Mouse (Mus musculus): ENCODE measurements around the gene Cryl1.

Cryl1 gene

DNA sequence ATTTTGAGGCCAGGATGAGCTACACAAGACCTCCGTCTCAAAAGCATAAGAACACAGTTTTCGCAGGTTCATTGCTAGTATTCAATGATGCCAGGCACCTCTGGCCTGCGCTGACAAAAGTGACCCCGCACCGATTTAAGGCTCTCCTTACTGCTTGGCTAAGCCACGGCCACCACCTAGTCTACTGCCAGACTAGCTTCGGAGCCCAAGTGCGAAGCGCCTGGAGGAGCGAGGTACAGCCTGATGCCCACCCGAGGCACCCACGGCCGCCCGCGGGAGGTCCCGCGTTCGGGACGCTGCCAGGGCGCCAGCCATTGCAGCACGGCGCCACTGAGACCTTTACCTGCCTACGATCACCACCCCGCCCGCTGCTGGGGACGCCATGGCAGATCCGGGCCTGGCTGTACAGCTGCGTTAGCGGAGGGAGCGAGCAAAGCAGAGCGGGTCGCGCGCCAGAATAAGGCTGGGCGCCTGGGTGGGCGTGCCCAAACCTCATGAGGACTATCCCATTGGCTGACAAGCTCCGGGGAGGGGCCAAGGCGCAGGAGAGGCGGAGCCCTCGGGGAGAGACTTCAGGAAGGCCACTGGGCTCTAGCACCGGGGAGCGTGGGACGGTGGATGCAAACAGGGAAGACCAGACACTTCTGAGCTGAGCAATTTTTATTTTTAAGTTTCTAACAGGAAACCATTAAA lies at the start of gene Cryl1:
Gene Cryl1, minus strand, starts transcription at position 465 of the 693 bp plus-strand sequence.
- peak; percentile 96 for DNase-seq (ENCODE audit: low read depth, low spot score)

DNA sequence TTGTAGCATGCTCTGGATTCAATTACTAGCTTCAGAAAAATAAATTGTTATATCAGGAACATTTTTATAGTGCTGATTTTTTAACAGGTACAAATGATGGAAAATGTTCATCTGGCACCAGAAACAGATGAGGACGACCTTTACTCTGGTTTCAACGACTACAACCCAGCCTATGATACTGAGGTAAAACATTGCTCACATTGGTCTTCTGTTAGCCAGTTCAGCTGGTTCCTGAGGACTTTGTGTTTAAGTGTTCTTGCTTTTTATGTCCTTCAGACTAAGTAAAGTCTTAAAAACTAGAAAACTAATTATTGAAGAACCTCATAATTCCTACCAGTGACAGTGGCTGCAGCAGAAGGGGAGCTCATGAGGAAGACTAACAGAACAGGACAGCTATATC lies 32.1 kb upstream of the Cryl1 start:
- no peak for DNase-seq (ENCODE audit: low read depth, low spot score)

DNA sequence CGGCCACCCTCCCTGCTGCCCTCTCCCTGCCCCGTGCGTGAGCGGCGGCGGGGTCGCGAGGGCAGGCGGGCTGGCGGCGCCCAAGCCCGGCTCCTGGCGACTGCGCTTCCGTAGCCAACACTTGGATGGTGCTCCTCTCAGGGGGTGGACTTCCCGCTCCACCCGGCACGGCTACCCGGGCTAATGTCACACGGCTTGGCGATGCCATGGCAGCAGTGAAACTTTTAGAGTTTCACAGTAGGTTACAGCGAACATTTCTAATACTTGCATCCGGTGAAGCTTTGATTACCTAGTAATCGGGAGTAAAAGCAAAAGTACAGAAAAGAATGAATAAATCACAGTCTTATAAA lies 25.9 kb upstream of the Cryl1 start:
- DNase-seq (ENCODE audit: low read depth, low spot score), result no peak

DNA sequence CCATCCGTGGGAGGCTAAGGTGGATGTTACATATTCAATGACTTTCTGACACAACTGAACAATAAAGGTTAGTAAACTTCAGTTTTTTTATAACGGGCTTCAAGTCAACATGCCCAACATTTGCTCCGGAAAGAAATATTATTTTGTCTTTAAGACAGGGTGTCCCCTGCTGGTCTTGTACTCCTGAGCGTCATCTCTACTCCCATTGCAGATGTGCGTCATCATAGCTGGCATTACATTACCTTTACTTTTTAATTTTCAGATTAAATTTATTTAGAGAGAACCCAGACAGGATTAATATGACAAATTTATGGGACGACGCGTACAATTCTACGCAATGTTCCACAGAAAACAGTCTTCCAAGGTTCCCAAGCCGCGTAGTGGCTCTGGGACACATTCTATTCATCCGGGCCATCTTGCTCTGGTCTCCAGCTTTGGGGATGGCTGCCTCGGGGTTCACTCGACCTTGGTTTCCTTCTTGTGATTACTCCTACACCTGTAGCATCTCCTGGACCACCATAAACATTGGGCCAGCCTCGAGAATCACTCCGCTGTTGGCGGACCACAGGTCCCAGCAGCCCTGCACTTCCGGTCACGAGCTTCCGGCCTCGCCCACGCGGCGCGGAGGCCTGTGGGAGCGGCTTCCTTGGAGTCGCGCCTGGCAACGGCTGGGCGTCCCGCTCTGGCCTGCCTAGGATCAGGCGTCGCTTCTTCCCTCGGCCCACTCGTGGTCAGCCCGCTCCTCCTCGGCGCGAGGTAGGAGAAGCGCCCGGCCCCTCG lies 25.3 kb upstream of the Cryl1 start, which contains the start of gene Ift88:
Gene Ift88, plus strand, starts transcription at position 631 of the 780 bp plus-strand sequence.
- peak; percentile 86 for DNase-seq (ENCODE audit: low read depth, low spot score)

DNA sequence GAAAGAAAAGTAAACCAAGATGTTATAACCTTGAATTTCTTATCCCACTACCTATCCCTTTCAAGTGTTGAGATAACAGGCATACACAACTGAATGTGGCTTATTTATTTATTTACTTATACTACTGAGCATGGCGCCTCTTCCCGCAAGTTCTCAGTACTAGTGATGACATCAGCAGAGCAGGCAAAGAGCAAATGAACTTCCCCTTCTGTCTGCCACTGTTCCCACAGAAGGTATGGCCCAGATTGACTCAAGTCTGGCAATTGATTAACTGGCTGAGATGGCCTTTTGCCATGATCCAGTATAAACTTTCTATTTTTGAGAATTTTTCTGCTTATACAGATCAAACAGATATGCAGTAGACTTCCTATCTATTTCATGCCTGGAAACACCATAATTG lies 18.9 kb upstream of the Cryl1 start:
- DNase-seq (ENCODE audit: low read depth, low spot score), result no peak

DNA sequence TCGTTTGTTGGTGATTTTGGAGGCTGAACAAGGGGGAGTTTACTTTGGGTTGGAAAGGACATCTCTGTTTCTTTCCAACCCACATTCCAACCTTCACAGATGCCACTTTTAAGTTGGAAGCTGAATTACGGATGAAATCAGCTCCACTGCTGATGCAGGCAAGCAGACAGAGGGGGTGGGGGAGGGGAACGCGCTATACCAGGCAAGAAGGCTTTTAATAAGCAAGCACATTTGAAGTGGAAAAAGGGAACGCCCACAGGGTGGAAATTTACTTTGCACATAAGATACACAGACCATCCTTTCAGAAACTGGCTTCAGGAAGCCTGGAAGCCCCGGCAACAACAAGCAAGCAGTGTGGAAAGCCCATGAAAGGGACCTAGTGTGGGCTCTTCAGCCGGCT lies 13.8 kb upstream of the Cryl1 start:
- no peak for DNase-seq (ENCODE audit: low read depth, low spot score)

DNA sequence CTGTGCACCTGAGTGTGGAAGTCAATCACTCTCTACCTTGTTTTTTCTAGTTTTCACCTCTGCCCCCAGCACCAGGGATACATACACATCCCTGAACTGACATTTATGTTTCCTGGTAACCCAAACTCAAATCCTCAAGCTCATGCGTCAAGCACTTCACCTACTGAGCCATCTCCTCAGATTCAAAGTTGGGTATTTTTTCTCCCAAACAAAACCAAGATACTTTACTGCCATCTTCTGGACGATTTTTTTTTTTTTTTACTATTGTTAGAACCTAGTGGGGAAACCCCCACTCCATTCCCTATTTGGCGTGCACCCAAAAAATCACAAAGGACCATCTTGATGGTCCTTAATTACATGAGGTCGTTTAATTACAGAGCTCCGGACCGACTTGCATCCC lies 10.8 kb upstream of the Cryl1 start:
- DNase-seq (ENCODE audit: low read depth, low spot score), result peak; percentile 21

DNA sequence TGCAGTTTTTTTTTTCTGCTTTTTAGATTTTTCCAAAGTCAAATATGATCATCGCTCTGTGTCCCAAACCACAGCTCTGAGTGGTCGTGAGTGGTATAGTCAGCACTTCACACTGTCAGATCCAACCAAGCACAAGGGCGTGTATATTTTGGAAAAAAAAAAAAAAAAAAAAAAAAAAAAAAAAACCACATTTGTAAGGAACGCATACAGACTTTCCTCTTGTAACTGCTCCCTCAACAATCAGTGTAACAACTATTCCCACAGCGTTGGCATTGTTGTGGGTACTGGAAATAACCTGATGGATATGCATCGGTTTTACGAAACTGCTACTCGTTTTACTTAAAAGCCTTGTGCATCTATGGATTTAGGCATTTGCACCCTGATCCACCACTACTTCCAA lies 9.8 kb upstream of the Cryl1 start:
- no peak for DNase-seq (ENCODE audit: low read depth, low spot score)

DNA sequence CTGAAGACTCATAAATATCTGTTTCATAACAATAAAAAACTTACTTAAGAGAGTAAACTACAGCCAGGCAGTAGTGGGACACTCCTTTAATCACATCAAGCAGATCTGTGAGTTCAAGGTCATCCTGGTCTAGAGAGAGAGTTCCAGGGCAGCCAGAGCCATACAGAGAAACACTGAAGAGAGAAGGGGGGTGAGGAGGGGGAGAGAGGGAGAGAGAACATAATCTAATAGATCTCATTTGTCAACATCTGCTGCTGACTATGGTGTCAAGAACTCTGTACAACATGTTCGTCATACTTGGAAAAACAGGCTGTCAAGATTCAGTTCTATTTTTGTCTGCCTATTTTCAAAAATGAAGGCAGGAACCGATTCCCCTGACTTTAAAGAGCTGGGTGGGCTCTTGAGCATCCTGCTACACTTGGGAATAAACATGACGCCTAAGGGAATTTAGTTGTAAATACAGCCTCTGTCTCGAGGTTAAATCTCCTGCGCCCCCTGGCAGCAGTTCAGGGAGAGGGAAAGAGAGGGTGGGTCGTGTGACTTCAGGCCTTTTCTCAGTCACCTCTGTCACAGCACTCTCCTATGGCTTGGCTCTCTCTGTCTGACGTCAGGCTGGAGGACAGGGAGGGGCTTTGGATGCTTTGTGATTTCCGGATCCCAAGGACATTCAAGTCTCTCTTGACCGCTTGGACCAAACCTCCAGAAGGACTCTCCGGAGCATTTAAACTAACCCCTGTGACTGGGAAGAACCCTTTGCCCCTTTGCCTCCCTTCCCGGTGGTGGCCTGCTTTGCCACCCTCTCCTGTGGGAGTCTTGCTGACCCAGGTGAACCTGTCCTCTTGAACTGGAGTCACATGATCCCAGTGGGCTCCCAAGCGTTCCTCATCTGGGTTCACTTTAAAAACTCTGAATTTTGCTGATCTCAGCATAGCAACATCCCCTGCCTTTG lies 9.0 kb upstream of the Cryl1 start:
- DNase-seq (ENCODE audit: low read depth, low spot score), result peak; percentile 40

DNA sequence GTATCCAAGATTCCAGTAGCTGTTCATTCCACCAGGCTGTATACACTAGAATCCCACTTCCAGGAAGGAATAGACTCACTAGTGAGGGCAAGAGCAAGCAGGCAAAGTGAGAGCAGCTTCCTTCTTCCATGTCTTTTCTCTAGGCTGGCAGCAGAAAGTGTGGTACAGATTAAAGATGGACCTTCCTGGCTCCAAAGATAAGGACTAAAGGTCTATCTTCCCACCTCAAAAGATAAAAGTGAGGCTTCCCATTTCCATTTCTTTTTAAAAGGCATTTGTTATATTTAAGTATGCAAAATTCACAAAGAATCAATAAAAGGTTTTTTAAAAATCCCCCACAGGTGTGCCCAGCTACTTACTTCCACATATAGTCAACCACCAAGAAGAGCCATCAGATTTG lies 4.5 kb upstream of the Cryl1 start:
- DNase-seq (ENCODE audit: low read depth, low spot score), result no peak

DNA sequence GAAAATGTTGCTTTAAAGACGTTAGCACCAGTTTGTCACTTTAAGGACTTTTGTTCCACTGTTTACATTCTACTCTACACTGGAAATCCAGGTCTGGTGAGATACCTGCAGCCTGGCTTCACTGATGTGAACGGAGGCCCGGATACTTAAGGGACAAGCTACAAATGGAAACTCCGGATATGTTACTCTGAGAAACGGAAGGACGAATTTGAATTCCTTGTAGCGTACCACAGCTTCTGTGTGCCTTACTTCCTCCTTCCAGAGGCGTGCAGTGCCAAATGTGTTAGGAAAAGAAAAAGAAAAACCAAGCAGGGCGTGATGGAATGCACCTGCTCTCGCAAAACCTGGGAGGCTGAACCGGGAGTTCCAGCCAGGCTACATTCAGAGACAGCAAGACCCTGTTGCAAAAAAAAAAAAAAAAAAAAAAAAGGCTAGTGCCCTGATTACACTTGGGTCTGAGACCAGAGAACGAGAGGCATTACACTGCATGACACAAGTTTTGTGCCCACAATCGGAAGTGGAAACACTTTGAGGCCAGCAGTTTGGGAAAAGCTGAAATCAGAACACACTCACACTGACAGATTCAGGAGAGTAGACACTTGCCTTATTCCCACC lies 591 bp upstream of the Cryl1 start:
- DNase-seq (ENCODE audit: low read depth, low spot score), result no peak

DNA sequence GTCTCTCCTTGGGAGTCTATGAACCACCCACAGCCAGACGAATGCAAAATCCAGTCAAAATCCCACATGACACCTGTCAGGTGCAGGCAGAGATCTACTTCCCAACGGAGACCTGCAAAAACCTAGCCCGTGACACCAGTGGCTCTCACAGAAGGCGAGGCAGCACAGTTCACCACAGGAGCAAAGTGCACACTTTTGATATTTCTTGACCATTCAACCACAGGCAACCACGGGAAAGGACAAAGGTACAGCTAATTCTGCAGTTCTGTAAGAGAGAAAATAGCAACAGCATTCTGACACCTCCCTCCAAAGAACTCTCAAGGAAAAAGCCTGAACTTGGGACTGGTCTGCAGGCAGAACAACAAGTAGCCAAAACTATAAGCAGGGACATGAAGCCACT lies 1.1 kb downstream of the Cryl1 start:
- DNase-seq (ENCODE audit: low read depth, low spot score), result no peak

DNA sequence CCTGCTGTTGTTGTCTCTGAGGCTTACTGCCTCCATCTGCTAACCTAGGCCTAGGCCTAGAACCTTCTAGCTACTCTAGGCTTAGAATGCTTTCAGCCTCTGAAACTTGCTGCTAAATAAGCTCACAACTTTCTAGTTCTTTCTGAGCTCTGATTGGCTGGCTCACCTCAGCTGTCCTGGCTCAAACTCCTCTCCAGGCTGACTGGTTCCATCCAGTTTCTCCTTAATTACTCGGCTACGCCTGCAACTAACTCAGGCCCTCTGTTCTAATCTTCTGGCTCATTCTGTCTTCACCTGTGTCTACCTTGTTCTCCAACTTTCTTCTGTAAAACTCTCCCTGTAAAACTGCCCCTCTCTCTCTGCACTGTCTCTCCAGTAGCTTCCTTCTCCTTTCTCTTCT lies 2.9 kb downstream of the Cryl1 start:
- no peak for DNase-seq (ENCODE audit: low read depth, low spot score)

DNA sequence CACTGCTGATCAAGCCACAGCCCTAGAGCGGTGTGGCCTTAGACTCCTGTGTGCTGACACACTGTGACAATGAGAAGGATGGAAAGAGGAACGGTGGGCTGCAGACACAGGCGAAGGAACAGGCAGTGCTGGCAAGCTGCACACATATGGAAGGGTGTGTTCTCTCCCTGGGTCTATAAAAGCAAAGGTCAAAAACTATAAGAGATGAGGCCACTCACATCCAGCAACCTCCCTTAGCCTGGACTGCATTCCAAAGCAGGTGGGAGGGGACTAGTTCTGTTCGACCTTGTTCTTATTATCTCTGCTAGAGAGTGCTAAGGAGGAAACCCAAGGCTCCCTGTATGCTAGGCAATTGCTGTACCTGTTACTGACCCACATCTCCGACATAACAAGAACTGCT lies 6.1 kb downstream of the Cryl1 start:
- no peak for DNase-seq (ENCODE audit: low read depth, low spot score)

DNA sequence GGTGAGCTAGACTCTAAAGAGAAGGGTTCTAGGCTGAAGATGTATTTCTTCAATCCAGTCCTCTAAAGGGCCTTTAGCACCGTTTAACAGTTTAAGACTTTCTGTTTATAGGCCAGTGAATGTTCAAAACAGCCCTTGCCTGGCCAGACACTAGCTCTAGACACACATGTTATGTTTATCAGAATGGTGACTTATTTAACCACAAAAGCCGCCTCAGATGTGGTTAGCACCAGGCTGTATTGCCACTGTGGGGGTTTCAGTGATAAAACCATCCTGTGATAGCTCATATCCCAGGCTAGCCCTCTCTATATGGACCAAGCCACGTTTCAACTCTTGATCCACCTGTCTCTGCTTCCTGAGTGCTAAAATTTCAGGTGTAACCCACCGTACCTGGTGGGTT lies 6.7 kb downstream of the Cryl1 start:
- DNase-seq (ENCODE audit: low read depth, low spot score), result no peak

DNA sequence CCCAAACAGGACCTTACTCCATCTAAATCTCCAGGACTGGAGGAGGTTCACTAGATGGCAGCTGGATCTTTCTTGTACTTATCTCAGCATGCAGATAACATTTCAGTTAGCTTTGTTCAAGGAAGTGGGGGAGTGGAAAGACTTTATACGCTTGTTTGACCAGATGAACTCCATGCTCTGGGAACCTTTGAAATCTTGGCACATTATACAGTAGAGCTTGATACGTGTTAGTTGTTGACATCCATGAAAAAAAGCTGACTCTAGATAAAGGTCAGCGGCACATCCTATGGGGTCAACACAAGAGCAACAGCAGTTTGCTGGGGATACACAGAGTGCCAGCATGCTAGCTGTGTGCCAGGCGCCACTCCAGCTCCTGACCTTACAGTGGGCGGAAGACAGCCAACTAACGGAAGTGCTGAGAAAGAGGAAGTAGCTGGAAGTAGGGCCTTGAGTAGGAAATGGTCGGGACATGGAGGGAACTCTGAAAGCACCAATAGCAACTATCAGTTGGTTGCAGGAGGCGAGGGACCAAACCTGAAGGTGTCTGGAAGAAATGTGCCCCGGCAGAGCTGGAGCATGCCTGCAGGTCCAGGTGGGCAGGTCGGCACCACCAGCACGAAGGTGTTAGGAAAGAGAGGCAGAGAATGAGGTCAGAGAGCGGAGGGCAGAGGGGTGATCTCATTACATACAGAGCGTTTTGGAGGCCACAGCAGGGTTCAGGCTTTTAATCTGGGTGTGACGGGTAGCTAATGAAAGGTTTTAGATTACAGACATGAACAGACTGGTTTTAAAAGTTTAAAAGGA lies 11.4 kb downstream of the Cryl1 start:
- DNase-seq (ENCODE audit: low read depth, low spot score), result no peak

DNA sequence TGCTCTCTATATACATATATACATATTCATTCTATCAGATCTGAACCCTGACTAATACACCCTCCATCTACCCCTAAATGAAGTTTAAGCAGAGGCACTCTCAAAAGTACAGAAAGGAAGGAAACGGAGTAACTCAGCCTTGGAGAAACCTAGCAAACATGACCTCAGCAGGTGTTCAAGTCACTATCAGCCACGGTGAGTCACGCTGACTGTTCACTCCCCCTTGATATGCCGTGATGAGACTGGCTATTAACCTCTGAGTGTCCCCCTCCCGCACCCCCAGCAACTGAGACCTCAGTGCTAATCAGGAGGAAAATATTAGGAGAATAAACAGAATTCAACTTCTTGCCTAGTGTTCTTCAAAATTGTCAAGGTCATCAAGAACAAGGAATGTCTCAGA lies 12.7 kb downstream of the Cryl1 start:
- no peak for DNase-seq (ENCODE audit: low read depth, low spot score)

DNA sequence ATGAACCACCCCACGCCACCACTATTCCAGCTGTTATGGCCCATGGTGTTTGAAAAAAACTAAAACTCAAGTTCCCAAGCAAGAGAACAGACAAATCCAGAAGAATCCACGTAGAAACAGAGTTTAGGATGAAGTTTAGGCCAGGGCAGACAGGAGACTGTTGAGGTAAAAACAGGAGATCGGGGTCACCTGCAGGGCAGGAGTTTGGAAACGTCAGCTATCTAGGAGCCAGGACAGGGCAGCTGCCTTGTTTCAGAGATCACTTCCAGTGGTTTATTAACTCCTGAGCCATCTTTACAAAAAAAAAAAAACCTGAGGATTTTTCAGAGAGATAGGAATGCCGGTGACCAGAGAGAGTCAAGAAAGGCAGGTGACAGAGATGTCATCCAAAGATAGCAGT lies 20.8 kb downstream of the Cryl1 start:
- DNase-seq (ENCODE audit: low read depth, low spot score), result no peak

DNA sequence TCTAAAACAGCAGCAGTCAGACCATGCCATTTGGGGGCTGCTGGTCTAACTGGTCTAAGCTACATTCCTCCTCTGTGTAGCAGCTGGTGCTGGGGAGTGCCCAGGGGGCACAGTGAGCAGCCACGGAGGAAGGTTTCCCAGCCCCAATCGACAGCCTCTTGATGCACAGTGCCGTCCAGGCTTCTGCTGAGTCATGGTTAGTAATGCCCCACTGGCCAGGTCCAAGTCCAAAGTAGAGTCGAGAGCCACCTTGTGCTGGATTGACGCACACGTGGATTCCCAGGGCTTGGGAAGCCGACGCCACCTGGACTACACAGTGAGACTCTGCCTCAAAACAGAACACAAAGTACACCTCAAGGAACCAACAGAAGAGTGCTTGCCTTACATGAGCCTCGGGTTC lies 21.4 kb downstream of the Cryl1 start:
- no peak for DNase-seq (ENCODE audit: low read depth, low spot score)

DNA sequence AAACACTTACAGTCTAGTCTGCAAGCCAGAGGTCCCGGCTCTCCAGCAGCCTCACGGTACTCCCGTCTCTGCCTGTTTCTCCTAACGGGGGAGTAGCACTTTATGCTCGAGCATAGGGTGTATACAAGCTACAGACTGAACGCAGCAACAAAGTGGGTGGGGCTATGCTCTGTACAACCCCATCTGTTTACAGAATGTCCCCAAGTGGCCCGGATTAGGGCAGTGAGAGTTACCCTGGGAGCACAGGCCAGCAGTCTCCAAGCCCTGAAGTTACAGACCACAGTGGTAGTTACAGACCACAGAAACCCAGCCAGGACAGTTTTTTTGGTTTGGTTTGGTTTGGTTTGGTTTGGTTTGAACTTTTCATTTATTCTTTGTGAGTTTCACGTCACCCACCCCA lies 22.3 kb downstream of the Cryl1 start:
- no peak for DNase-seq (ENCODE audit: low read depth, low spot score)

DNA sequence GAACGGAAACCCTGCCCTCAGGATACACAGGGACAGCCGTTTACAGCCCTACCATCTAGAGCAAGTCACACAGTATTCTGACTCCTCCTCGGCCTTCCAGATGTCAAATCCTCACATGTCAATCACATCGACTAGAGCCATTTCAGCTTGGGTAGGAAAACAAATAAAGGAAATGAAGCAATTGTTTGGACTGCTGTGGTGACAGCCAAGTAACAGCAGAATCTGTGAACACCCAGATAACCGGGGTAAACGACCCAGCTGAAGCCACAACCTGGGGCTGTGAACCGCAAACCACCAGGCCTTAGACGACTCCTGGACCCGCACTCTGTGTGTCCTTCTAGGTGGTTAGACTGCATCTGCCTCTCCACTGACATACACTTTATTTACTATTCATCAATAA lies 23.1 kb downstream of the Cryl1 start:
- no peak for DNase-seq (ENCODE audit: low read depth, low spot score)
